Mouse (Mus musculus): ENCODE measurements around the gene Tmem182. TPM values are rescaled to one million over a fixed set of nuclear protein-coding genes. Genes with fewer than 3 reads are reported as not detected.

Tmem182 gene
- polyA plus RNA-seq, 1 experiment from 2014 or later = 0.16 TPM

- no peak for ATAC-seq
Observed at GRCm38 (mm10) chr1:40768606-40769005, 36.8 kb upstream of the Tmem182 start.

GRCm38 (mm10) chr1:40769331-40769894, 36.0 kb upstream of the Tmem182 start:
- H3K36me3 ChIP-seq (ENCODE audit: control insufficient read depth, insufficient read depth) = peaks cover 10% of the 10 kb centered on the region
- no peaks in the 10 kb centered on the region for H3K27me3 ChIP-seq (replicated peaks; ENCODE audit: control insufficient read depth, insufficient read depth, low read length)
- no peak for ATAC-seq
- TF ChIP-seq CTCF (IDR thresholded peaks at IDR 0.05; ENCODE audit: low read depth) = no peak
- 81% methylated on average over 4 of the region's 4 CpGs for WGBS
- H3K4me1 ChIP-seq (replicated peaks; ENCODE audit: control insufficient read depth, insufficient read depth, low read length) = peaks cover 2% of the 10 kb centered on the region; the same call in 1 of the 2 replicates
- H3K4me3 ChIP-seq (ENCODE audit: low read depth, low read length) = no peak overlapping the region
- no peaks in the 10 kb centered on the region for H3K9me3 ChIP-seq (ENCODE audit: control insufficient read depth)
- H3K4me2 ChIP-seq (replicated peaks; ENCODE audit: low read depth) = no peak overlapping the region
- H3K9ac ChIP-seq (ENCODE audit: low read depth, low read length) = no peak overlapping the region
- H3K27ac ChIP-seq (ENCODE audit: low read depth, low read length) = no peak overlapping the region

More at GRCm38 (mm10) chr1:40768606-40769005, 36.8 kb upstream of the Tmem182 start:
- Histone ChIP-seq H3K4me2 (replicated peaks; ENCODE audit: low read depth) (no peak overlapping the region), H3K27ac (ENCODE audit: low read depth, low read length) (no peak overlapping the region), H3K27me3 (replicated peaks; ENCODE audit: control insufficient read depth, insufficient read depth, low read length) (no peaks in the 10 kb centered on the region), H3K4me1 (replicated peaks; ENCODE audit: control insufficient read depth, insufficient read depth, low read length) (peaks cover 2% of the 10 kb centered on the region; the same call in 1 of the 2 replicates), H3K9me3 (ENCODE audit: control insufficient read depth) (no peaks in the 10 kb centered on the region), H3K9ac (ENCODE audit: low read depth, low read length) (no peak overlapping the region), H3K4me3 (ENCODE audit: low read depth, low read length) (no peak overlapping the region), H3K36me3 (ENCODE audit: control insufficient read depth, insufficient read depth) (peaks cover 3% of the 10 kb centered on the region; the same call in 1 of the 2 replicates)
- WGBS = 33% methylated on average over 6 of the region's 6 CpGs
- TF ChIP-seq CTCF (IDR thresholded peaks at IDR 0.05; ENCODE audit: low read depth) = peak; percentile 84

GRCm38 (mm10) chr1:40771196-40771970, 34.0 kb upstream of the Tmem182 start:
- Histone ChIP-seq H3K9ac (ENCODE audit: low read depth, low read length) (no peak overlapping the region), H3K27ac (ENCODE audit: low read depth, low read length) (no peak overlapping the region), H3K27me3 (replicated peaks; ENCODE audit: control insufficient read depth, insufficient read depth, low read length) (no peaks in the 10 kb centered on the region), H3K4me1 (replicated peaks; ENCODE audit: control insufficient read depth, insufficient read depth, low read length) (0 out of 2 replicates have a peak, but pooled peaks cover 3% of the 10 kb centered on the region), H3K4me2 (replicated peaks; ENCODE audit: low read depth) (no peak overlapping the region), H3K4me3 (ENCODE audit: low read depth, low read length) (no peak overlapping the region), H3K9me3 (ENCODE audit: control insufficient read depth) (no peaks in the 10 kb centered on the region), H3K36me3 (ENCODE audit: control insufficient read depth, insufficient read depth) (peaks cover 10% of the 10 kb centered on the region)
- TF ChIP-seq CTCF (IDR thresholded peaks at IDR 0.05; ENCODE audit: low read depth) = no peak
- WGBS = 82% methylated on average over 7 of the region's 7 CpGs
- ATAC-seq = no peak

GRCm38 (mm10) chr1:40773234-40773633, 32.2 kb upstream of the Tmem182 start:
- Histone ChIP-seq H3K9ac (ENCODE audit: low read depth, low read length) (no peak overlapping the region), H3K36me3 (ENCODE audit: control insufficient read depth, insufficient read depth) (peaks cover 10% of the 10 kb centered on the region), H3K4me2 (replicated peaks; ENCODE audit: low read depth) (no peak overlapping the region), H3K27ac (ENCODE audit: low read depth, low read length) (no peak overlapping the region), H3K4me3 (ENCODE audit: low read depth, low read length) (no peak overlapping the region), H3K9me3 (ENCODE audit: control insufficient read depth) (no peaks in the 10 kb centered on the region), H3K4me1 (replicated peaks; ENCODE audit: control insufficient read depth, insufficient read depth, low read length) (0 out of 2 replicates have a peak, but pooled peaks cover 6% of the 10 kb centered on the region), H3K27me3 (replicated peaks; ENCODE audit: control insufficient read depth, insufficient read depth, low read length) (no peaks in the 10 kb centered on the region)
- WGBS = 88% methylated on average over 5 of the region's 5 CpGs
- ATAC-seq = no peak
- TF ChIP-seq CTCF (IDR thresholded peaks at IDR 0.05; ENCODE audit: low read depth) = no peak

GRCm38 (mm10) chr1:40774040-40774439, 31.4 kb upstream of the Tmem182 start:
- H3K4me2 ChIP-seq (replicated peaks; ENCODE audit: low read depth) = no peak overlapping the region
- 92% methylated on average over 10 of the region's 10 CpGs for WGBS
- H3K27me3 ChIP-seq (replicated peaks; ENCODE audit: control insufficient read depth, insufficient read depth, low read length) = no peaks in the 10 kb centered on the region
- no peak overlapping the region for H3K9ac ChIP-seq (ENCODE audit: low read depth, low read length)
- ATAC-seq = no peak
- H3K9me3 ChIP-seq (ENCODE audit: control insufficient read depth) = peaks cover 2% of the 10 kb centered on the region; the same call in 1 of the 2 replicates
- H3K27ac ChIP-seq (ENCODE audit: low read depth, low read length) = no peak overlapping the region
- H3K36me3 ChIP-seq (ENCODE audit: control insufficient read depth, insufficient read depth) = peaks cover 15% of the 10 kb centered on the region
- TF ChIP-seq CTCF (IDR thresholded peaks at IDR 0.05; ENCODE audit: low read depth) = no peak
- H3K4me3 ChIP-seq (ENCODE audit: low read depth, low read length) = no peak overlapping the region
- H3K4me1 ChIP-seq (replicated peaks; ENCODE audit: control insufficient read depth, insufficient read depth, low read length) = 0 out of 2 replicates have a peak, but pooled peaks cover 6% of the 10 kb centered on the region

- no peak overlapping the region for H3K4me2 ChIP-seq (replicated peaks; ENCODE audit: low read depth)
- no peak overlapping the region for H3K27ac ChIP-seq (ENCODE audit: low read depth, low read length)
- no peak overlapping the region for H3K4me3 ChIP-seq (ENCODE audit: low read depth, low read length)
- no peaks in the 10 kb centered on the region for H3K27me3 ChIP-seq (replicated peaks; ENCODE audit: control insufficient read depth, insufficient read depth, low read length)
- peaks cover 6% of the 10 kb centered on the region; the same call in 1 of the 2 replicates for H3K9me3 ChIP-seq (ENCODE audit: control insufficient read depth)
- ATAC-seq = peak; percentile 65
- TF ChIP-seq CTCF (IDR thresholded peaks at IDR 0.05; ENCODE audit: low read depth) = no peak
- 0 out of 2 replicates have a peak, but pooled peaks cover 6% of the 10 kb centered on the region for H3K4me1 ChIP-seq (replicated peaks; ENCODE audit: control insufficient read depth, insufficient read depth, low read length)
- H3K9ac ChIP-seq (ENCODE audit: low read depth, low read length) = no peak overlapping the region
- WGBS = 45% methylated on average over 2 of the region's 2 CpGs
- H3K36me3 ChIP-seq (ENCODE audit: control insufficient read depth, insufficient read depth) = peaks cover 33% of the 10 kb centered on the region
Observed at GRCm38 (mm10) chr1:40776102-40776501, 29.3 kb upstream of the Tmem182 start.

All from intestine, postnatal 0 days (tissue).